Mouse (Mus musculus) ES-E14 (cell line): ENCODE data around the gene Btaf1.

Experiments
- CHD2 ChIP-seq: IDR thresholded peaks from 2 replicates; pipeline ENCODE4 v1.6.1; 2014; ENCODE audit warnings: mild to moderate bottlenecking, low read depth, low read length, inconsistent platforms
- MAFK ChIP-seq: IDR thresholded peaks from 2 replicates; pipeline ENCODE4 v1.6.1; 2014; ENCODE audit warnings: mild to moderate bottlenecking, low read depth, low read length, inconsistent platforms; ENCODE audit not compliant: insufficient read depth
- ZC3H11A ChIP-seq: IDR thresholded peaks from 2 replicates; pipeline ENCODE4 v1.6.1; 2012; ENCODE audit warnings: low read depth, mild to moderate bottlenecking, inconsistent platforms, low read length, borderline replicate concordance
- ZNF384 ChIP-seq: IDR thresholded peaks from 2 replicates; pipeline ENCODE4 v1.6.1; 2012; ENCODE audit warnings: low read depth, low read length, inconsistent platforms

DNA sequence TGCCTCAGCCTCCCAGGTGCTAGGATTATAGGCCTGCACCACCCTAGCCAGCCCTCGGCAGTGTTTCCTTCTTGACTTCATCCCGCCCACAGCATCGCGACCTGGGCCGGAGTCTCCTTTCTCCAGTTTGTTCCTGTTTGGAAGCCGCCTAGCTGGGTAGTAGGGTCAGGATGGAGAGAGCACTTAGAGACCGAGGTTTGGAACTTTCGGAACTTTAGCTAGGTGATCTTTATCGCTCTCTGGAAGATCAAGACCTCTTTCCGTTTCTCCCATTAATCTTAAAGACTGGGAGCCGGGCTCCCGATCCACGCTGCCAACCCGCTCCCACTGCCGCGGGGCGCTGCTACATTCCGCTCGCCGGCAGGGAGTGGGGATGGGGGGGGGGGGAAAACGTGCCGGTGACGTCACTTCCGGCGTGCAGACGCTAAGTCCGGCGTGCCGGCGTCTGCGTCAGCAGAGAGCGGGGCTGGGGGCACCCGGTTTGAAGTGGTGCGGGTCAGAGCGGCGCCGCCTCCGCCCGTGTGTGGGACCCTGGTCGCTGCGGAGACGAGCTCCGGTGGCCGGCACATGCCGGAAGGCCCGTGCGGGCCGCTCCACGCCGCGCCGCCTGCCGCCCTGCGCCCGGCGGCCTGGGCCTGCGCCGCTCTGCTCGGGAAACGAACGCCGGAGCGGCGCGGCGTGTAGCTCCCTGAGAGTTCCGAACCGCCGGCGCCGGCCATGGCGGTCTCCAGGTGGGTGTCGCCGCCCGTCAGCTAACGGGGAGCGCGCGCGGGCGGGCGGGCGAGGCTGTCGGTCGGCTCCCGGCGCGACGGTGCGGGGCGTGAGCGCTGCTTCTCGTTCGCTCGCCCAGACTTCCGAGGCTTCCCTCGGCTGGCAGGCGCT is at the start of gene Btaf1:
- no peak for TF ChIP-seq MAFK
- no peak for TF ChIP-seq ZC3H11A
- no peak for TF ChIP-seq ZNF384
- no peak for TF ChIP-seq CHD2
